Mouse (Mus musculus) kidney, adult 2 months (tissue): Measurements from ENCODE around the gene Smc6.

ENCODE experiments used
- CTCF ChIP-seq: fragments of 200-500 bp; conservative IDR thresholded peaks from 2 replicates; pipeline ENCODE4 v1.5.1; 2011; ENCODE audit warnings: low read depth, mild to moderate bottlenecking, control low read depth, low read length, moderate library complexity, mixed read lengths; ENCODE audit not compliant: insufficient read depth, insufficient read length
- POLR2A ChIP-seq: fragments of 200-500 bp; IDR thresholded peaks from one replicate; pipeline ENCODE4 v1.6.1; 2011; ENCODE audit warnings: low read depth, low read length, control low read depth

DNA sequence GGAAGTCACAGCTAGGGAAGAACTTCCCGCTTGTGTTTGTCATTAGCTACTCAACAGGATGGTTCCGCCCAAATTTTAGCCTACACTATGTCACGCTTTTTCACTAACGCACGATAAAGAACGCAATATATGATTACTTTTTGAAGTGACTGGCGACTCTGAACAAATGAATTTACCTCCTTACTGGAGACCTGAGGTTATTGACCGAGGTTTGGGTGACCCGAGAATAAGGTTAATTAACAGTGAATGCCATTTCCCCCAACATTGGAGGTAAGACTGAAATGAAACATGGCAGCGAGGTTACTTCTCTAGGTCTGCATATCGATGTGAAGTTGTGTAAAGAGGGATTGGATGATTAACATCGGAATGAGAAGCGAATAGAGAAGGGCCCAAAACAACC lies 791 bp upstream of the Smc6 start:
- no peak for TF ChIP-seq CTCF
- TF ChIP-seq POLR2A: no peak
